Mouse (Mus musculus) kidney, embryonic 14.5 days (tissue): ENCODE data around the gene Dnmt3c. TPM values are rescaled to one million over a fixed set of nuclear protein-coding genes. Genes with fewer than 3 reads are reported as not detected.

ENCODE experiments used
- ATAC-seq: fragments of 200-750 bp; cut with Nextera tagmentation; 2 replicates; pipeline ENCODE4 v1.8.0; 2017; ENCODE audit warnings: moderate number of reproducible peaks, mild to moderate bottlenecking, moderate TSS enrichment, moderate library complexity; ENCODE audit not compliant: low FRiP score, low TSS enrichment
- H3K27ac ChIP-seq: fragments of 300-500 bp; sonication (generic); 2 replicates; pipeline ENCODE4 v1.5.1; 2014; ENCODE audit warnings: low read depth, mild to moderate bottlenecking, low read length, moderate library complexity, mixed read lengths
- H3K27me3 ChIP-seq: fragments of 300-500 bp; sonication (generic); 2 replicates; pipeline ENCODE4 v1.6.1; 2014; ENCODE audit warnings: mild to moderate bottlenecking, low read length; ENCODE audit not compliant: control insufficient read depth, insufficient read depth
- H3K36me3 ChIP-seq: fragments of 300-500 bp; sonication (generic); 2 replicates; pipeline ENCODE4 v1.6.1; 2014; ENCODE audit warnings: low read length, mixed read lengths; ENCODE audit not compliant: control insufficient read depth, insufficient read depth
- H3K4me1 ChIP-seq: fragments of 300-500 bp; sonication (generic); 2 replicates; pipeline ENCODE4 v1.6.1; 2014; ENCODE audit warnings: low read length, mixed read lengths; ENCODE audit not compliant: control insufficient read depth, insufficient read depth
- H3K4me2 ChIP-seq: fragments of 300-500 bp; sonication (generic); replicated peaks from 2 replicates; pipeline ENCODE4 v1.6.1; 2014; ENCODE audit warnings: low read depth, mild to moderate bottlenecking, low read length
- H3K4me3 ChIP-seq: fragments of 300-500 bp; sonication (generic); 2 replicates; pipeline ENCODE4 v1.5.1; 2014; ENCODE audit warnings: mild to moderate bottlenecking, low read length
- H3K9ac ChIP-seq: fragments of 300-500 bp; sonication (generic); 2 replicates; pipeline ENCODE4 v1.6.1; 2014; ENCODE audit warnings: low read depth, mild to moderate bottlenecking, low read length, moderate library complexity
- H3K9me3 ChIP-seq: fragments of 300-500 bp; sonication (generic); 2 replicates; pipeline ENCODE4 v1.6.1; 2016; ENCODE audit warnings: low read length; ENCODE audit not compliant: control insufficient read depth
- WGBS: fragments of 180-500 bp; shearing (Covaris S2); extraction: QIAGEN DNeasy Blood & Tissue Kit; methylation state at CpG from one replicate; pipeline ENCODE4 v1.1.7; 2014; 5-methylcytosine and 5-hydroxymethylcytosine counted together
- polyA plus RNA-seq: library from polyadenylated mRNA; unstranded; fragments of >200 nt; fragmentation: Nextera tagmentation; extraction: Ambion mirVana; gene quantifications from 2 replicates; pipeline ENCODE4 v1.2.1, GENCODE M21; 2014

Gene Dnmt3c
- polyA plus RNA-seq, 1 experiment from 2014 or later: not detected

DNA sequence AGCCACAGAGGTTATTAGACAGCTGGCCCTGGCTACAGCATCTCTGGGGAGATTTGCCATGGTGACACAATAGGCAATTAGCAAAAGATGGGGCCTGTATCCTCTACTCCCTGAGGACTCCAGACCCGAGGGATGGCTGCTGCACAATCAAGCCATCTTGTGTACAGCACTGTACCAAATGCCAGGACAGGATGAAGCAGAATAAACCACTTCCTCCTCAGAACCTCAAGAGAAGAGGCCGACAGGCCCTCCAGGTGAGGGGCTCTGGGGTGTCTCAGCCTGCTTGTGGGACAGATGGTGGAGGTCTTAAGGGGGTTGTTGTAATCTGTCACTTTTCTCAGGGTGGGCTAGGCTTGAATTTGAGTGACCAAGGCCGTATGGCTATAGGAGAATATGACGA lies 37.6 kb downstream of the Dnmt3c start:
- Histone ChIP-seq H3K4me1 (no peaks in the 10 kb centered on the region), H3K27me3 (no peaks in the 10 kb centered on the region), H3K4me3 (no peak overlapping the region), H3K27ac (no peak overlapping the region), H3K4me2 (no peak overlapping the region), H3K36me3 (no peaks in the 10 kb centered on the region), H3K9ac (no peak overlapping the region), H3K9me3 (no peaks in the 10 kb centered on the region)
- ATAC-seq: no peak
- WGBS: 73% methylated on average over 4 of the region's 4 CpGs

DNA sequence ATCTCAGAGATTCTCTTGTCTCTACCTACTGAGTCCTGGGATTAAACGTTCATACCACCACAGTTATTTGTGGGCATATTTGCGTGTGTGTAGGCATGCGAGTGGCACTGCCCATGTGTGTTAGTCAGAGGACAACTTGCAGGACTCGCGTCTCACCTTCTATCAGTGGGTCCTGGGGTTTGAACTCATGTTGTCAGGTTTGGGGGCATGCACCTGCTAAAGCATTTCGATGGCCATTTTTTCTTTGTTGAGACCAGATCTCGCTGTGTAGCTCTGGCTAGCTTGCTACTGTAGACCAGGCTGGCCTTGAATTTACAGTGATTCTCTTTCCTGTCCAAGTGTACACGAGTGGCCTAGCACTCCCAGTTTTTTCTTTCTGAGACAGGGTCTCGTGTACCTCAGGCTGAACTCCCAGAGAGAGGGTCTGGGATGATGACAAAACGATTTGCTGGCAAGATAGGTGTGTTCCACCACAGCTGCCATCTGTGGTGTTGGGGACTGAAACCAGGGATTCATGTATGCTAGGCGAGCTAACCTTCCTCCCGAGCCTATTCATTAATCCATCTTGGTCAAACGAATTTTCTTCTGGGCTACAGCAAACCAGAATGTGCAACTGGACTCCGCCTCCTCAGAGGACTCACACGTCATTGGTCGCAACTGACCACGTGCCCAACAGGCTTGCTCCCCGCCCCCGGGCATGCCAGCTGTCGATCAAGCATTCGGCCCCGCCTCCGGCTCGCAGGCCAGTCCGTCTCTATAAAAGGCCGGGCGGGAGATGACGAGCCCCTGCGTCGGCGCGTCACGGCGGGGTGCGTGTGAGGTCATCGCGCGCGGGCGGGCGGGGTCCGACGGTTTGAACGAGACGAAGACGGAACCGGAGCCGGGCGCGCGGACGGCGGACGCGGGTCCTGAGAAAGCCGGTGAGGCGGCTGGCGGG lies 44.3 kb downstream of the Dnmt3c start, which contains the start of gene Mapre1:
Gene Mapre1 (plus strand): TSS at position 775 of the 937 bp plus-strand sequence.
- Histone ChIP-seq H3K27me3 (no peaks in the 10 kb centered on the region), H3K4me3 (peak within 1 kb of the TSS; percentile 90), H3K27ac (peak within 1 kb of the TSS; percentile 92), H3K9ac (peak within 1 kb of the TSS; percentile 94), H3K4me2 (peak within 1 kb of the TSS; percentile 77), H3K36me3 (no peaks in the 10 kb centered on the region; the same call in 1 of the 2 replicates), H3K9me3 (no peaks in the 10 kb centered on the region), H3K4me1 (peaks cover 15% of the 10 kb centered on the region)
- WGBS: 11% methylated on average over 58 of the region's 58 CpGs
- peak; percentile 99 for ATAC-seq

DNA sequence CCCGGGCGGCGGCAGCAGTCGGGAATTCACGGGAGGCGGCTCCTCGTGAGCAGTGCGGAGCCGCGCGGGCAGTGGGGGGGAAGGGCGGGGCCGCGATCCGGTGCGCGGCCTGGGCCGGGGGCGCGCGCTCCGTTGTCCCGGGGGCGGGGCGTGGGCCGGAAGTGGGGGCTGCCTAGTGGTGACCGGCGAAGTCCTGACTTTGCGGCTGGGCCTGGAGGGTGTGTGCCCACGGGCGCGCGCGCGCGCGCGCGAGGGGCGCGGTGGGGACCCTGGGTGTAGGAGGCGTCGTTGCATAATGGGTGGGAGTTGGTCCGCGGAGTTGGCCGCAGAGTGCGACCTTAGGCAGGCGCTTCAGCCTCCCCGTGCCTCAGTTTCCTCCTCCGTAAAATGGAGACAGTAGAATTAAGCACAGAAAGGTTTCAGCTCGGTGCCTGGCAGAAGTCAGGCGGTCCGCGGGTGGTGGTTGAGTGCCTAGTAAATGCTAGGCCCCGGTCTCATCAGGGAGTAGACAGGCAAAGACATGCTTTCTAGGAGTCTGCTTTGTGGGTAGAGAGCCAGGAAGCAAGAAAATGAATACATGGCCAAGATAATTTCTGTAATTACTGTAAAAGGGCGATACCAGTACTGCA lies 45.1 kb downstream of the Dnmt3c start:
- WGBS: 2% methylated on average over 53 of the region's 56 CpGs
- H3K4me2 ChIP-seq: peak overlapping the region; percentile 77
- peaks cover 4% of the 10 kb centered on the region for H3K36me3 ChIP-seq
- H3K4me3 ChIP-seq: peak overlapping the region; percentile 90
- H3K9me3 ChIP-seq: no peaks in the 10 kb centered on the region
- peaks cover 15% of the 10 kb centered on the region for H3K4me1 ChIP-seq
- peak overlapping the region; percentile 94 for H3K9ac ChIP-seq
- H3K27ac ChIP-seq: peak overlapping the region; percentile 92
- ATAC-seq: peak; percentile 90
- H3K27me3 ChIP-seq: no peaks in the 10 kb centered on the region

DNA sequence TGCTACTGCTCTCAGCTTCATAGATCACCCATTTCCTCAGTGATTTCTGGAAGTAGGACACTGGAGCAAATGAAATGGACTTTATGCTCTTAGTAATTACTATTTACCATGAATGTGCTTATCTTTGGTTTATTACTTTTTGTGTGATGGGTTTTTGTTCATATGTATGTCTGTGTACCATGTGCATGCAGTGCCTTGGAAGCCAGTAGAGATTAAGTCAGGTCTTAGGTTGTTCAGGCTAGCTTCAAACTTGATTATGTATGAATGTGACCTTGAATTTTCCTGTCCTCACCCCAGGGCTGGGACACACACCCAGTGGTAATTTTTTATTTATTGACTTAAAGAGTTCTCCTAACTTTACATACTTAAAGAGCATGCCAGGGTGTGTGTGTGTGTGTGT lies 51.5 kb downstream of the Dnmt3c start:
- Histone ChIP-seq H3K27me3 (no peaks in the 10 kb centered on the region), H3K9me3 (no peaks in the 10 kb centered on the region), H3K9ac (no peak overlapping the region), H3K36me3 (peaks cover 34% of the 10 kb centered on the region), H3K4me1 (peaks cover 3% of the 10 kb centered on the region), H3K4me3 (no peak overlapping the region), H3K4me2 (no peak overlapping the region), H3K27ac (no peak overlapping the region)
- ATAC-seq: no peak

DNA sequence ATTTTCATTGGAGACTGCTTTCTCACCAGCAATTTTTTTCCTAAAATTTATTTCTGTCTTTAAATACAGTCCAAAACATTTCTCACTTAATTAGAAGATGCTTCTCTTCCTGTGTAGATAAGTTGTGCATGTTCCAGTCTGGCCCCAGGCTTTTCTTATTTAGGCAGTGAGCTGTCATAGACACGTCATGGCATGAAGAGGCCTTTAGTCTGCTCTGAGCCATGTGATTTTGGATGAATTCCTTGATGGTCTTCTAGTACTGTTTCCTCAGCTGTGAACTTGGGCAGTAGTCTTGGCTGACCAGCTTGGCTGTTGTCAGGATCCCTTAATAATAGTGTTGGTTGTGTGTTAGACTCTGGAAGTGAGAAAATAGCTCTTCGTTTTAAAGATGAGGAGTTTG lies 53.9 kb downstream of the Dnmt3c start:
- no peak for ATAC-seq
- peaks cover 36% of the 10 kb centered on the region for H3K36me3 ChIP-seq
- no peak overlapping the region for H3K4me2 ChIP-seq
- no peak overlapping the region for H3K9ac ChIP-seq
- H3K4me1 ChIP-seq: no peaks in the 10 kb centered on the region
- no peak overlapping the region for H3K4me3 ChIP-seq
- WGBS: 89% methylated on average over 2 of the region's 2 CpGs
- H3K27me3 ChIP-seq: no peaks in the 10 kb centered on the region
- no peak overlapping the region for H3K27ac ChIP-seq
- no peaks in the 10 kb centered on the region for H3K9me3 ChIP-seq

DNA sequence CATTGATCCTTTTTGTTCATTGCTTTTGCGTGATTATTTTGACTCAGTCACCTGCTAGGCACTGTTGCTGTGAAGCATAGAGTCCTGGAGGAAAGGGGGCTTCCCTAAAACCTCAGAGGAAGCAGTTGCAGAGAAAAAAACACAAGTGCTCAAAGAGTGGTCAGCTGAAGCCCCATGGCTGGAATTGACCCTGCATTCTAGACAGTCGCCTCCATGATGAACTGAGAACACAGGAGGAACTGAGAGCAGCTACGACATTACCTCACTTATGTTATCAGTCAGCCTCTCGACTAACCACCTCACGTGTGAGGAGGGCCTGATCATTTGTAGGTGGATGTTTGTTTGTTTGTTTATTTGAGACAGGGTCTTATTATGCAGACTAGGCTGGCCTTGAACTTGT lies 65.7 kb downstream of the Dnmt3c start:
- Histone ChIP-seq H3K9ac (no peak overlapping the region), H3K4me3 (no peak overlapping the region), H3K27ac (no peak overlapping the region), H3K4me2 (no peak overlapping the region), H3K9me3 (no peaks in the 10 kb centered on the region), H3K27me3 (no peaks in the 10 kb centered on the region), H3K4me1 (no peaks in the 10 kb centered on the region), H3K36me3 (peaks cover 95% of the 10 kb centered on the region)
- ATAC-seq: no peak
- WGBS: 94% methylated on average over 5 of the region's 5 CpGs

DNA sequence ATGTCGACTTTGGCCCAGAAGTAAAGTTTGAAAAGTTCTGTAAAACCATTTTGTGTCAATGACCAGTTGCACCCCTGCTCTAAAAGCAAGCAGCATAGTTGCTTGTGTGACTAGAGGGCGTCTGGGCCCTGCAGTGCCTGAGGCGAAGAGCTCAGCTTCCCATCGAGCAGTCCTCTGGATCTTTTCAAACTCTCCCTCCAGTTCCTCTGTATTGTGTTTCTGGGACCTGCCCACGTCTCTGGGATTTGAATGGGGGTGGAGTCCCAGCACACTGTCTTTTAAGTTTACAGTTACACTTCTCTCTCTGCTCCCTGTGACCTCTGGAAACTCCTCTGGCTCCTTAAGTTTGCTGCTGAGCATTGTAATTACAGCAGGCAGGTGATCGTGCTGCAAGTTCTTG lies 71.0 kb downstream of the Dnmt3c start:
- H3K36me3 ChIP-seq: peaks cover 71% of the 10 kb centered on the region

DNA sequence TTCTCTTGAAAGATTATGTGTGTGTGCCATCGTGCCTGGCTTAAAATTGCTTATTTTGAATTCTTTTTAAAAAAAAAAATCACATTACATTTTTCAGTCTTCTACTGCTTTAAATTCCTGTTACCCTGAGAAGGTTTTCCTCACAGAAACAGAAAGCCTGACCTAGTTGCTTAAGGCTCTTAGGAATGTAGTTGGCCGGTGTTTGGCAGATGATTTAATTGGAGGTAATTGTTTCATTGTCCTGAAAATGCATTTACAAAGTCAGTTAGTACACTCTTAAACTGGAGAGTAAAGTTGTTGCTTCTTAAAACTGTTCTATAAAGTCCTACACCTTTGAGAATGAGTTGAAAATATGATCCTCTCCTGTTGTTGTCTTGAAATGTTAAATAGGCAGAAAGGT lies 72.4 kb downstream of the Dnmt3c start:
- Histone ChIP-seq H3K4me3 (no peak overlapping the region), H3K9ac (no peak overlapping the region), H3K4me2 (no peak overlapping the region), H3K9me3 (no peaks in the 10 kb centered on the region), H3K36me3 (peaks cover 58% of the 10 kb centered on the region), H3K4me1 (no peaks in the 10 kb centered on the region), H3K27ac (no peak overlapping the region), H3K27me3 (no peaks in the 10 kb centered on the region)
- no peak for ATAC-seq
- WGBS: 89% methylated on average over 2 of the region's 2 CpGs

More for the DNA sequence above, 71.0 kb downstream of the Dnmt3c start:
- ATAC-seq: peak; percentile 39
- Histone ChIP-seq H3K27ac (no peak overlapping the region), H3K9me3 (no peaks in the 10 kb centered on the region), H3K4me3 (no peak overlapping the region), H3K4me1 (no peaks in the 10 kb centered on the region), H3K9ac (no peak overlapping the region), H3K27me3 (no peaks in the 10 kb centered on the region), H3K4me2 (no peak overlapping the region)
- 53% methylated on average over 6 of the region's 6 CpGs for WGBS

DNA sequence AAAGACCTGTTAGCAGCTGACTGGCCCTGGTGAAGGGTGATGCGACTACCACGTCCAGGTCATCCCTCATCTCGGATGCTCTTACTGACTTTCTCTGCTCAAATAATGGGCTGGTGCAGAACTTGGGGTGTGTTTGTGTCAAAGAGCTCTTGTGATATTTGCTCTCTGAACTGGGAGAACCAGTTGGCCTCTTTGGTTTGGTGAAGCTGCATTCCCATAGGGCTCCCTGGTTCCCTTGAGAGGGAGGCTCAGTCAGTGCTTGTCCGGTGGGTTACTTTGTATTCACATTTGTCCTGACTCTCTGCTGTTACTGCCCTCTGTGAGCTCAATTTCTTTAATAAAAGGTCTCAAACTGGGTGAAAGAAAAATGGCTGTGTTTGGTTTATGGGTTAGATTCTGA lies 76.5 kb downstream of the Dnmt3c start:
- ATAC-seq: no peak
- H3K4me3 ChIP-seq: no peak overlapping the region
- no peak overlapping the region for H3K4me2 ChIP-seq
- 97% methylated on average over 4 of the region's 4 CpGs for WGBS
- H3K36me3 ChIP-seq: peaks cover 20% of the 10 kb centered on the region; the same call in 1 of the 2 replicates
- no peaks in the 10 kb centered on the region for H3K4me1 ChIP-seq
- H3K27ac ChIP-seq: no peak overlapping the region
- H3K9me3 ChIP-seq: no peaks in the 10 kb centered on the region
- H3K27me3 ChIP-seq: no peaks in the 10 kb centered on the region
- H3K9ac ChIP-seq: no peak overlapping the region
